Comparison of ENCODE assay signal across 9 mouse cellular contexts in the genomic region with DNA sequence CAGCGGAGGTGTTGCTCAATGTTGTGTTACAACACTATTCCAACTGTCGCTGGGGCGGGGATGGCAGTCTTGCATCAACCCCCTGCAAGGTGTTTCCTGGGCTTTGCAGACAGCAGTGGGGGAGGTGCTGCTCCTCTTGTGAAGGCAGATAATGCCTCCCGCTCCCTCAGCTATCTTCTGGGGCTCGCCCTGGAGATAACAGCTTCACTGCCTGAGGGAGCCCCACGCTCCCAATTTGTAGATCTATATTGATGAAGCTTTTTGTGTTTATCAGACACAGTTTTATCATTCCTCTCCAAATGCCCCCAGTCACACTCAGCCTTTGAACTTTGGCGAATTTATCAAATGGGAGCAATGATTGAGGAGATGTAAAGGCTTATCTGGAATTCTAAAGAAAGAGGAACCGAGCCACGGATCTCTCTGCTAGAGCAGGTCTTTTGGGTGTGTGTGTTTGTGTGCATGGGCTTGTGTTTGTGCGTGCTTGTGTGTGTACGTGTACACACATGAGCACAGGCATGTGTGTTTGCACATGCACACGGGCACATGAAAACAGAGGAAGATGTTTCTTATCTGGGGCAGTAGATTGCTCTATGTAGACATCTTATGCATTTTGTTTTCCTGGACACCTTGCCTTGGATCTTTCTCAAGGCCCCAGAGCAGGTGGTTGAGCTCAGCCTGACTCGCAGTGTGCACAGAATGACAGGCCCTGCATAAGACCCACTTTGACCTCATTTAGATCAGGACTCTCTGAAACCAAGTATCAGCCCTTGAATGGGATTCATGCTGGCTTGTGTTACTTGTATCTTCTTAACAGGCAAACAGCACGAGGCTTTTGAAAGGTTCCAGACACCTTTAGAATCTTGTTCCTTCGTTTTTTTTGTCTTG.
DNase-seq lines count a peak whose midpoint lies in the region; ATAC-seq and TF ChIP-seq lines count a peak whose summit lies in the region.
"Had no signal": no experiment of that assay in that cellular context is flagged by ENCODE, and none has a peak within 500 bp of the region (broad histone marks: within the 10 kb centered on the region; RNA-seq: fewer than 3 reads in every experiment).

No protein-coding gene starts in this region.

- no peaks in the 10 kb centered on the region for H3K4me1 ChIP-seq in lung, adult 2 months (ENCODE audit: control insufficient read depth, insufficient read depth, low read length)
- no peaks in the 10 kb centered on the region; the same call in 1 of the 2 replicates for H3K4me1 ChIP-seq in stomach, embryonic 15.5 days

- WGBS in lung, adult 2 months, result 32% methylated on average over 15 of the region's 15 CpGs
- WGBS in stomach, embryonic 15.5 days, result 27% methylated on average over 15 of the region's 15 CpGs

- H3K27ac ChIP-seq in stomach, embryonic 15.5 days, result no peak overlapping the region
- H3K27ac ChIP-seq in gastrocnemius, adult 2 months, result no peak overlapping the region
- H3K27ac ChIP-seq: heart, adult 2 months had no signal

- peak; percentile 38 for DNase-seq in adrenal gland, postnatal 10 days
- DNase-seq in adrenal gland, adult 18-20 months (ENCODE audit: low spot score in 2 of 2), result no peak
- peak; percentile 82 for DNase-seq in c-Kit-positive CD71-positive TER-119-positive erythroid progenitor cells, embryonic 14.5 days (ENCODE audit: low spot score)
- DNase-seq in lung, adult 2 months, result peak; percentile 24
- DNase-seq in left cerebral cortex, adult 18-20 months (ENCODE audit: low spot score in 2 of 2), result no peak
- no peak for DNase-seq in embryo, embryonic 11 days
- no peak for DNase-seq in gastrocnemius, adult 2 months

- no peak overlapping the region for H3K4me2 ChIP-seq in stomach, embryonic 15.5 days

- H3K9ac ChIP-seq in stomach, embryonic 15.5 days, result no peak overlapping the region

- intact Hi-C loops in gastrocnemius, adult 2 months (cut with DNase I), result no loop called here

- no peak for TF ChIP-seq POLR2A in lung, adult 2 months (IDR thresholded peaks at IDR 0.05; ENCODE audit: borderline replicate concordance, extremely low read depth, low read depth, low read length)

- H3K4me3 ChIP-seq in lung, adult 2 months (replicated peaks; ENCODE audit: extremely low read depth, low read depth, low read length), result no peak overlapping the region
- no peak overlapping the region for H3K4me3 ChIP-seq in stomach, embryonic 15.5 days (replicated peaks)
- H3K4me3 ChIP-seq in gastrocnemius, adult 2 months, result no peak overlapping the region
- H3K4me3 ChIP-seq: heart, adult 2 months had no signal

- H3K27me3 ChIP-seq in stomach, embryonic 15.5 days (replicated peaks), result no peaks in the 10 kb centered on the region

- TF ChIP-seq CTCF in lung, adult 2 months (IDR thresholded peaks at IDR 0.05; ENCODE audit: insufficient read depth, low read length), result no peak
- no peak for TF ChIP-seq CTCF in gastrocnemius, adult 2 months (IDR thresholded peaks at IDR 0.05)

- peak; percentile 89 for ATAC-seq in stomach, embryonic 15.5 days (ENCODE audit: insufficient read depth, low FRiP score, low read depth)

- no peaks in the 10 kb centered on the region for H3K36me3 ChIP-seq in stomach, embryonic 15.5 days

- no peaks in the 10 kb centered on the region for H3K9me3 ChIP-seq in stomach, embryonic 15.5 days

Comparison
In these comparisons a context has a peak if more than half of its experiments do, and no peak if none do; other contexts are left out.
1. DNase-seq: peak in adrenal gland, postnatal 10 days (single experiment), c-Kit-positive CD71-positive TER-119-positive erythroid progenitor cells, embryonic 14.5 days (single experiment) and lung, adult 2 months (single experiment); none in adrenal gland, adult 18-20 months (0 of 2), left cerebral cortex, adult 18-20 months (0 of 2), embryo, embryonic 11 days (single experiment) and gastrocnemius, adult 2 months (single experiment).